Mouse (Mus musculus) liver, embryonic 11.5 days (tissue): ENCODE results near the gene Enkur. TPM values are rescaled to one million over a fixed set of nuclear protein-coding genes. Genes with fewer than 3 reads are reported as not detected.
A peak's percentile ranks its signal among the peaks of the same experiment; 100 is the strongest.

Experiments
- ATAC-seq: fragments of 200-750 bp; cut with Nextera tagmentation; replicated peaks from 2 replicates; pipeline ENCODE4 v1.8.0; 2017; ENCODE audit warnings: moderate number of reproducible peaks, mild to moderate bottlenecking, moderate TSS enrichment, moderate library complexity; ENCODE audit not compliant: low FRiP score
- DNase-seq: peaks from one replicate; pipeline ENCODE4 v3.0.0-alpha.2; 2017; ENCODE audit warnings: low spot score
- H3K27ac ChIP-seq: fragments of 300-500 bp; sonication (generic); 2 replicates; pipeline ENCODE4 v1.5.1; 2014; ENCODE audit warnings: mild to moderate bottlenecking, low read depth, low read length, control low read depth
- H3K27me3 ChIP-seq: fragments of 300-500 bp; sonication (generic); replicated peaks from 2 replicates; pipeline ENCODE4 v1.6.1; 2014; ENCODE audit warnings: low read length, mixed read lengths; ENCODE audit not compliant: control insufficient read depth, insufficient read depth
- H3K36me3 ChIP-seq: fragments of 300-500 bp; sonication (generic); 2 replicates; pipeline ENCODE4 v1.6.1; 2014; ENCODE audit warnings: mild to moderate bottlenecking, low read length, moderate library complexity, mixed read lengths; ENCODE audit not compliant: control insufficient read depth, insufficient read depth
- H3K4me1 ChIP-seq: fragments of 300-500 bp; sonication (generic); replicated peaks from 2 replicates; pipeline ENCODE4 v1.6.1; 2014; ENCODE audit warnings: low read length, mixed read lengths; ENCODE audit not compliant: control insufficient read depth, insufficient read depth
- H3K4me2 ChIP-seq: fragments of 300-500 bp; sonication (generic); 2 replicates; pipeline ENCODE4 v1.6.1; 2014; ENCODE audit warnings: mild to moderate bottlenecking, control low read depth, moderate library complexity
- H3K4me3 ChIP-seq: fragments of 300-500 bp; sonication (generic); 2 replicates; pipeline ENCODE4 v1.5.1; 2014; ENCODE audit warnings: low read depth, low read length, control low read depth
- H3K9ac ChIP-seq: fragments of 300-500 bp; sonication (generic); 2 replicates; pipeline ENCODE4 v1.6.1; 2014; ENCODE audit warnings: low read depth, low read length, control low read depth
- H3K9me3 ChIP-seq: fragments of 300-500 bp; sonication (generic); 2 replicates; pipeline ENCODE4 v1.6.1; 2016; ENCODE audit warnings: low read length, inconsistent platforms, mixed read lengths; ENCODE audit not compliant: control insufficient read depth
- WGBS: fragments of 180-500 bp; shearing (Covaris S2); extraction: QIAGEN DNeasy Blood & Tissue Kit; methylation state at CpG from one replicate; pipeline ENCODE4 v1.1.7; 2014; 5-methylcytosine and 5-hydroxymethylcytosine counted together
- polyA plus RNA-seq: library from polyadenylated mRNA; unstranded; fragments of >200 nt; fragmentation: Nextera tagmentation; extraction: Ambion mirVana; gene quantifications from 2 replicates; pipeline ENCODE4 v1.2.1, GENCODE M21; 2014

Enkur gene
- polyA plus RNA-seq, 1 experiment from 2014 or later = 0.27 TPM

DNA sequence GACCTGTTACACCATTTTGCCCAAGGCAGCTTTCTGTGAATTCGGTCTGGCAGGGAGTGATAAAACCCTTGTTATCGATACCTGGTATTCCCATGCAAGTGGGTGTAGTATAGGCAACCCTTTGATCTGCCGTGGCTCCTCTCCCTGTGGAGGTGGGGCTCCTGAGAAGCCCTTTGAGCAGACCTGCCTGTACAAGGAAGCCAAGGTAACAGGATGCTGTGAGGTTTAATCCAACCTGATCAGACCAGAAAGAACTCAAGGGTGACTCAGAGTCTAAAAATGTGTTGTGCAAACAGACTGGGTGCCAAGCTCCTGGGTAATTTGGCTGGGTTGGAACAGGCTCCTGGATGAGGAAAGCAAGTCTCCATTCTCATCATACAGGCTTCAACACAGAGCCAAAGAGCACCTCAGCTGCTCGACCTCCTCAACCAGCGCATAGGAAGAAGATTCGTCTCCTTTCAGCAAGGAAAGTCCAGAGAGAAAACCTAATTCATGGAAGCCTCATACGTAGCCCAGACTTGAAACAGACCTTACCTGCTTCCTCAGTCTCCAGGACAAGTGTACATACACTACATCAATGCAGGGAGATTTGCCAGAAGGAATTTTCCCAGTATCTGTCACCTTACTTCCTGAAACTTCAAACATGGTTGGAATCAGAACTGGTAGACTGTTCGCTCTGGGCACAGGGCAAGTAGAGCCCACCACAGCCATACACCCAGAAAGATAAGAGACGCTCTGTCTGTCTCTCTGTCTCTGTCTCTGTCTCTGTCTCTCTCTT lies 29.9 kb upstream of the Enkur start:
- Histone ChIP-seq H3K27ac (no peak overlapping the region), H3K36me3 (no peaks in the 10 kb centered on the region), H3K27me3 (no peaks in the 10 kb centered on the region), H3K9me3 (no peaks in the 10 kb centered on the region), H3K4me2 (no peak overlapping the region), H3K9ac (no peak overlapping the region), H3K4me1 (no peaks in the 10 kb centered on the region), H3K4me3 (no peak overlapping the region)
- 72% methylated on average over 9 of the region's 9 CpGs for WGBS
- ATAC-seq (peak; percentile 84), DNase-seq (no peak)

GRCm38 (mm10) chr2:21231147-21231546 lies 26.0 kb upstream of the Enkur start:
- Histone ChIP-seq H3K9ac (no peak overlapping the region), H3K9me3 (no peaks in the 10 kb centered on the region), H3K27me3 (no peaks in the 10 kb centered on the region), H3K4me2 (no peak overlapping the region), H3K27ac (no peak overlapping the region), H3K4me1 (no peaks in the 10 kb centered on the region), H3K4me3 (no peak overlapping the region), H3K36me3 (no peaks in the 10 kb centered on the region)
- ATAC-seq (no peak), DNase-seq (no peak)
- 74% methylated on average over 3 of the region's 3 CpGs for WGBS

DNA sequence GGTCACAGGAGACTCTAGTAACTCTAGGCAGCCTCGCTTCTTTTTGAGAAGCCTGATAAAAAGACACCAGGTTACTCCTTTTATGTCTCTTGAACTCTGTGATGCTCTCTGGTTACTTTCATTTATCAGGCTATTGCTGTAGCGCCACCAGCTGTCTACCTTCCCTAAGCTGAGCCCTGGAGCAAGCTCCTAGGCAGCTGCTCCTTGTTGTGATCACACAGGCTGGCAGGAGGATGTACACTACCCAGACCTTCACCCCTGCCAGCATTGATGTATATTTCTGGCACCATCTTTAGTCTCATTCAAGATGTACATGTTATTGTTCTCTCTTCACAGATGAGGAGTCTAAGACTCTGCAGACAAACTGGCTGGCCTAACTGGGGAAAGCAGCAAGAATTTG lies 25.1 kb upstream of the Enkur start:
- DNase-seq = no peak
- Histone ChIP-seq H3K9ac (no peak overlapping the region), H3K36me3 (no peaks in the 10 kb centered on the region), H3K27ac (no peak overlapping the region), H3K27me3 (no peaks in the 10 kb centered on the region), H3K4me1 (no peaks in the 10 kb centered on the region), H3K9me3 (no peaks in the 10 kb centered on the region), H3K4me3 (no peak overlapping the region), H3K4me2 (no peak overlapping the region)
- 64% methylated on average over 2 of the region's 2 CpGs for WGBS
- ATAC-seq = no peak

DNA sequence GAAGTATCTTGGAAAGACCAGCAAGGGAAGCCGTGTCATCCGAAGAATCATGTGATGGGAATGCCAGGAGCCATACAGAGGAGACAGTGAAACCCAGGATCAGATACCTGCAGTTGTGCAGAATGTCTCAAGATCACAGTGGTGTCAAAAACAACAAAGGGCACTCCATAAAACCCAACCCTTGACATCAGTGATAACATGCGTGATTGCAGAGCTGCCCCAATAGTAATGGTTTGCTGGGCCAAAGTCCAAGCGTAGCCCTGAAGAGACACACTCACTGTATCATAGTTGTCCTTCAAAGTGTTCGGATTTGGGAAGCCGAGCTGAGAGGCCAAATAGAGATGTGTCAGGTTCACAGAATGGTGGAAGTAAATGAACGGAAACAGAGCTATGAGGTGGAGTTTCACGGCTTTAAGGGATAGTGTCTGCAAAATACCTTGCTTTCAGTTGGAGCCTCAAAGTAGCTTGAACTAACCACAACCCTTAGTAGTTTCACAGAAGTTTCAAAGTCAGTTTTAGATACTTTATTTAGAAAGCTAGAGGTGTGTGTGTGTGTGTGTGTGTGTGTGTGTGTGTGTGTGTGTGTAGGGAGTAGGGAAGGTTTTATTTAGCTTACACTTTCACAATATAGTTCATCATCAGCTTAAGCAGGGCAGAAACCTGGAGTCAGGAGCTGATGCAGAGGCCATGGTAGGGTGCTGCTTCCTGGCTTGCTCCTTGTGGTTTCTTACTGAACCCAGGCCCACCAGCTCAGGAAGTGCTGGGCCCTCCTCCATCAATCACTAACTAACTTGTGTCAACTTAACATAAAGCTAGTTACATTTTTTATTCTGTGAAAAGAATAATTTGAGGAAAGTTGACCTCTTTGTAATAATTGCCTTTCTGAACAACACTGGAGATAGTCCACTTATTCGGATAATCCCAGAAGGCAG lies 17.6 kb upstream of the Enkur start:
- no peaks in the 10 kb centered on the region for H3K27me3 ChIP-seq
- DNase-seq (no peak), ATAC-seq (no peak)
- no peak overlapping the region for H3K4me2 ChIP-seq
- H3K4me3 ChIP-seq = no peak overlapping the region
- no peaks in the 10 kb centered on the region for H3K9me3 ChIP-seq
- no peaks in the 10 kb centered on the region for H3K36me3 ChIP-seq
- WGBS = 72% methylated on average over 9 of the region's 9 CpGs
- H3K4me1 ChIP-seq = no peaks in the 10 kb centered on the region
- no peak overlapping the region for H3K9ac ChIP-seq
- no peak overlapping the region for H3K27ac ChIP-seq

DNA sequence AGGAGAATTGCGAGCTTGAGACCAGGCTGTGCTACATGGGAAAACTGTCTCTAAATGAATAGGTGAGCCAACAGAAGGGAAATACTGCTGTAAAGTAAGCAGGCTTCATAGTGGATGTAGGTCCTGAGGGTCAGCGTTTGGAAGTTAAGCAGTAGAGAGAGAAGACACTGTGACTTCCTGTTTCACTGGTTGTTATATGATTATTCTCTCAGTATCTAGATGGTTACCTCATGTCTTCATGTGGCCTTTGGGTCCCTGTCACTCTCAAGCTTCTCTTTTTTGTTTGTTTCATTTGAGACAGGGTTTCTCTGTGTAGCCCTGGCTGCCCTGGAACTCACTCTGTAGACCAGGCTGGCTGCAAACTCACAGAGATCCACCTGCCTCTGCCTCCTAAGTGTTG lies 10.1 kb upstream of the Enkur start:
- H3K9me3 ChIP-seq = no peaks in the 10 kb centered on the region
- no peak overlapping the region for H3K4me3 ChIP-seq
- DNase-seq = no peak
- no peaks in the 10 kb centered on the region for H3K36me3 ChIP-seq
- WGBS = 83% methylated on average over 2 of the region's 2 CpGs
- H3K9ac ChIP-seq = no peak overlapping the region
- no peaks in the 10 kb centered on the region for H3K27me3 ChIP-seq
- H3K27ac ChIP-seq = no peak overlapping the region
- ATAC-seq = no peak
- H3K4me2 ChIP-seq = no peak overlapping the region
- H3K4me1 ChIP-seq = no peaks in the 10 kb centered on the region

- DNase-seq (no peak), ATAC-seq (no peak)
- no peak overlapping the region for H3K4me2 ChIP-seq
- no peaks in the 10 kb centered on the region for H3K9me3 ChIP-seq
- H3K9ac ChIP-seq = no peak overlapping the region
- no peak overlapping the region for H3K4me3 ChIP-seq
- no peaks in the 10 kb centered on the region for H3K4me1 ChIP-seq
- no peaks in the 10 kb centered on the region for H3K36me3 ChIP-seq
- H3K27me3 ChIP-seq = no peaks in the 10 kb centered on the region
- no peak overlapping the region for H3K27ac ChIP-seq
Measured at GRCm38 (mm10) chr2:21214322-21214721, 9.2 kb upstream of the Enkur start.

DNA sequence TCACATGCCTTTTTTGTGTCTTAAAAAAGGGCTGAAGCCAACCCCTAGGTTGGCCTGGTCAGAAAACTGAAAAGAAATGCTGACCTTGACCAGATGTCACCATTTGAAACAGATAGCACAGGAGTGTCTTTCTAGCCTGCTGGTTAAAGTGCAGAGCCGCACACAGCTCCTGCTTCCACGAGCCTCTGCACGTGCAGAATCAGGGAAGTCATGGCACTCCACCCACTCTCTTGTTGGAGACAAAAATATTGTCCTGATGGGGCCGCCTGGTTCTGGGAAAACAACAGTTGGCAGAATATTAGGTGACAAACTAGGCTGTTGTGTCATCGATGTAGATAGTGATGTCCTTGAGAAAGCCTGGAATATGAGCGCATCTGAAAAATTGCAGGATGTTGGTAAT lies 6.2 kb upstream of the Enkur start:
- no peaks in the 10 kb centered on the region for H3K4me1 ChIP-seq
- ATAC-seq = no peak
- DNase-seq = no peak
- H3K27me3 ChIP-seq = no peaks in the 10 kb centered on the region
- no peaks in the 10 kb centered on the region for H3K9me3 ChIP-seq
- no peak overlapping the region for H3K4me3 ChIP-seq
- H3K27ac ChIP-seq = no peak overlapping the region
- 77% methylated on average over 6 of the region's 6 CpGs for WGBS
- H3K36me3 ChIP-seq = no peaks in the 10 kb centered on the region
- no peak overlapping the region for H3K9ac ChIP-seq
- H3K4me2 ChIP-seq = no peak overlapping the region

- H3K9ac ChIP-seq = peak overlapping the region; percentile 71
- H3K27me3 ChIP-seq = no peaks in the 10 kb centered on the region
- no peak overlapping the region for H3K27ac ChIP-seq
- WGBS = 35% methylated on average over 6 of the region's 6 CpGs
- ATAC-seq = no peak
- peak overlapping the region; percentile 77 for H3K4me2 ChIP-seq
- H3K4me3 ChIP-seq = peak overlapping the region; percentile 72
- H3K9me3 ChIP-seq = no peaks in the 10 kb centered on the region
- H3K4me1 ChIP-seq = no peaks in the 10 kb centered on the region
- no peaks in the 10 kb centered on the region for H3K36me3 ChIP-seq
- no peak for DNase-seq
Measured at GRCm38 (mm10) chr2:21206278-21206677, 1.1 kb upstream of the Enkur start.

- H3K27ac ChIP-seq = no peak overlapping the region
- peak overlapping the region; percentile 77 for H3K4me2 ChIP-seq
- no peaks in the 10 kb centered on the region for H3K9me3 ChIP-seq
- H3K9ac ChIP-seq = peak overlapping the region; percentile 71
- ATAC-seq (peak; percentile 90), DNase-seq (no peak)
- WGBS = 1% methylated on average over 19 of the region's 19 CpGs
- H3K36me3 ChIP-seq = no peaks in the 10 kb centered on the region
- H3K4me1 ChIP-seq = no peaks in the 10 kb centered on the region
- no peaks in the 10 kb centered on the region for H3K27me3 ChIP-seq
- H3K4me3 ChIP-seq = peak overlapping the region; percentile 72
Measured at GRCm38 (mm10) chr2:21205831-21206159, 630 bp upstream of the Enkur start.
